Mouse (Mus musculus): ENCODE data around the gene Zfp316.

Gene Zfp316

GRCm38 (mm10) chr5:143226790-143227189 lies 43.0 kb downstream of the Zfp316 start, which contains the start of gene Spdye4a:
Gene Spdye4a (minus strand): TSS chr5:143226890.
- DNase-seq (ENCODE audit: low read depth, low spot score), result no peak

- no peak for DNase-seq (ENCODE audit: low read depth, low spot score)
Measured at GRCm38 (mm10) chr5:143222287-143222686, 47.5 kb downstream of the Zfp316 start.

GRCm38 (mm10) chr5:143220996-143221395 lies 48.8 kb downstream of the Zfp316 start:
- DNase-seq (ENCODE audit: low read depth, low spot score), result no peak

GRCm38 (mm10) chr5:143213832-143214231 lies 56.0 kb downstream of the Zfp316 start:
- DNase-seq (ENCODE audit: low read depth, low spot score), result no peak

GRCm38 (mm10) chr5:143205015-143205414 lies 64.8 kb downstream of the Zfp316 start:
- DNase-seq (ENCODE audit: low read depth, low spot score), result peak; percentile 30
